Mouse (Mus musculus) liver, embryonic 12.5 days (tissue): ENCODE measurements around the gene Zan. TPM values are rescaled to one million over a fixed set of nuclear protein-coding genes. Genes with fewer than 3 reads are reported as not detected.

Experiments used
- ATAC-seq: fragments of 200-750 bp; cut with Nextera tagmentation; 2 replicates; pipeline ENCODE4 v1.8.0; 2017; ENCODE audit warnings: moderate number of reproducible peaks, mild to moderate bottlenecking, moderate library complexity
- H3K27ac ChIP-seq: fragments of 300-500 bp; sonication (generic); 2 replicates; pipeline ENCODE4 v1.5.1; 2016; ENCODE audit warnings: mild to moderate bottlenecking
- H3K27me3 ChIP-seq: fragments of 300-500 bp; sonication (generic); replicated peaks from 2 replicates; pipeline ENCODE4 v1.6.1; 2016; ENCODE audit warnings: mild to moderate bottlenecking, moderate library complexity
- H3K36me3 ChIP-seq: fragments of 300-500 bp; sonication (generic); 2 replicates; pipeline ENCODE4 v1.6.1; 2016; ENCODE audit warnings: mild to moderate bottlenecking, moderate library complexity
- H3K4me1 ChIP-seq: fragments of 300-500 bp; sonication (generic); 2 replicates; pipeline ENCODE4 v1.6.1; 2016
- H3K4me2 ChIP-seq: fragments of 300-500 bp; sonication (generic); 2 replicates; pipeline ENCODE4 v1.6.1; 2016; ENCODE audit warnings: mild to moderate bottlenecking, moderate library complexity
- H3K4me3 ChIP-seq: fragments of 300-500 bp; sonication (generic); 2 replicates; pipeline ENCODE4 v1.5.1; 2016; ENCODE audit warnings: mild to moderate bottlenecking, moderate library complexity
- H3K9ac ChIP-seq: fragments of 300-500 bp; sonication (generic); 2 replicates; pipeline ENCODE4 v1.6.1; 2016; ENCODE audit warnings: mild to moderate bottlenecking, moderate library complexity
- H3K9me3 ChIP-seq: fragments of 300-500 bp; sonication (generic); replicated peaks from 2 replicates; pipeline ENCODE4 v1.6.1; 2016; ENCODE audit warnings: mild to moderate bottlenecking, moderate library complexity
- WGBS: fragments of 180-500 bp; shearing (Covaris S2); methylation state at CpG from one replicate; pipeline ENCODE4 v1.1.7; 2016; ENCODE audit not compliant: insufficient replicate concordance; 5-methylcytosine and 5-hydroxymethylcytosine counted together
- polyA plus RNA-seq: library from polyadenylated mRNA; unstranded; fragments of >200 nt; fragmentation: Nextera tagmentation; extraction: Ambion mirVana; gene quantifications from 2 replicates; pipeline ENCODE4 v1.2.1, GENCODE M21; 2016

Zan gene
- polyA plus RNA-seq, 1 experiment from 2014 or later: 0.29 TPM

- Histone ChIP-seq H3K9me3 (no peaks in the 10 kb centered on the region), H3K27me3 (no peaks in the 10 kb centered on the region), H3K9ac (no peak overlapping the region; the same call in 1 of the 2 replicates), H3K27ac (no peak overlapping the region), H3K36me3 (peaks cover 29% of the 10 kb centered on the region), H3K4me2 (no peak overlapping the region), H3K4me1 (peaks cover 57% of the 10 kb centered on the region), H3K4me3 (no peak overlapping the region)
- 85% methylated on average over 12 of the region's 12 CpGs for WGBS
- no peak for ATAC-seq
Measured at GRCm38 (mm10) chr5:137513951-137514721, 37.3 kb upstream of the Zan start.

- Histone ChIP-seq H3K4me3 (no peak overlapping the region), H3K4me1 (peaks cover 57% of the 10 kb centered on the region), H3K4me2 (no peak overlapping the region), H3K27ac (no peak overlapping the region), H3K36me3 (peaks cover 19% of the 10 kb centered on the region), H3K9ac (no peak overlapping the region), H3K27me3 (no peaks in the 10 kb centered on the region), H3K9me3 (no peaks in the 10 kb centered on the region)
- WGBS: 76% methylated on average over 11 of the region's 11 CpGs
- no peak for ATAC-seq
Measured at GRCm38 (mm10) chr5:137512847-137513794, 36.3 kb upstream of the Zan start.

- peak overlapping the region; percentile 95 for H3K4me2 ChIP-seq
- peak overlapping the region; percentile 93 for H3K4me3 ChIP-seq
- peak overlapping the region; percentile 98 for H3K9ac ChIP-seq
- no peaks in the 10 kb centered on the region for H3K27me3 ChIP-seq
- no peak for ATAC-seq
- H3K9me3 ChIP-seq: no peaks in the 10 kb centered on the region
- H3K4me1 ChIP-seq: peaks cover 53% of the 10 kb centered on the region
- 0 out of 2 replicates have a peak, but pooled peaks cover 7% of the 10 kb centered on the region for H3K36me3 ChIP-seq
- 72% methylated on average over 3 of the region's 3 CpGs for WGBS
- H3K27ac ChIP-seq: no peak overlapping the region
Measured at GRCm38 (mm10) chr5:137511706-137512105, 34.8 kb upstream of the Zan start.

- Histone ChIP-seq H3K4me1 (peaks cover 46% of the 10 kb centered on the region), H3K27me3 (no peaks in the 10 kb centered on the region), H3K9me3 (no peaks in the 10 kb centered on the region), H3K4me3 (peak overlapping the region; percentile 93), H3K36me3 (0 out of 2 replicates have a peak, but pooled peaks cover 7% of the 10 kb centered on the region), H3K4me2 (peak overlapping the region; percentile 95), H3K27ac (peak overlapping the region; percentile 83), H3K9ac (peak overlapping the region; percentile 98)
- ATAC-seq: peak; percentile 71
- WGBS: 2% methylated on average over 58 of the region's 83 CpGs
Measured at GRCm38 (mm10) chr5:137510573-137511390, 33.9 kb upstream of the Zan start.

GRCm38 (mm10) chr5:137510014-137510501 is 33.2 kb upstream of the Zan start:
- Histone ChIP-seq H3K4me1 (peaks cover 46% of the 10 kb centered on the region), H3K27ac (peak overlapping the region; percentile 83), H3K4me3 (peak overlapping the region; percentile 93), H3K36me3 (0 out of 2 replicates have a peak, but pooled peaks cover 7% of the 10 kb centered on the region), H3K9me3 (no peaks in the 10 kb centered on the region), H3K27me3 (no peaks in the 10 kb centered on the region), H3K4me2 (peak overlapping the region; percentile 95), H3K9ac (peak overlapping the region; percentile 98)
- ATAC-seq: peak; percentile 74
- 2% methylated on average over 44 of the region's 52 CpGs for WGBS

GRCm38 (mm10) chr5:137504041-137504440 is 27.2 kb upstream of the Zan start:
- peak overlapping the region; percentile 90 for H3K4me2 ChIP-seq
- H3K27me3 ChIP-seq: no peaks in the 10 kb centered on the region
- WGBS: 80% methylated on average over 6 of the region's 6 CpGs
- H3K9ac ChIP-seq: no peak overlapping the region
- H3K27ac ChIP-seq: peak overlapping the region; percentile 93; the same call in 1 of the 2 replicates
- peaks cover 30% of the 10 kb centered on the region for H3K4me1 ChIP-seq
- H3K9me3 ChIP-seq: no peaks in the 10 kb centered on the region
- peaks cover 15% of the 10 kb centered on the region for H3K36me3 ChIP-seq
- ATAC-seq: no peak
- no peak overlapping the region for H3K4me3 ChIP-seq

GRCm38 (mm10) chr5:137502667-137503110 is 25.8 kb upstream of the Zan start:
- ATAC-seq: peak; percentile 85
- H3K4me3 ChIP-seq: peak overlapping the region; percentile 76
- peak overlapping the region; percentile 90 for H3K4me2 ChIP-seq
- WGBS: under 1% methylated on average over 28 of the region's 30 CpGs
- H3K27ac ChIP-seq: peak overlapping the region; percentile 93
- peak overlapping the region; percentile 89 for H3K9ac ChIP-seq
- no peaks in the 10 kb centered on the region for H3K27me3 ChIP-seq
- peaks cover 30% of the 10 kb centered on the region for H3K4me1 ChIP-seq
- peaks cover 15% of the 10 kb centered on the region for H3K36me3 ChIP-seq
- no peaks in the 10 kb centered on the region for H3K9me3 ChIP-seq

- ATAC-seq: peak; percentile 93
- Histone ChIP-seq H3K27me3 (no peaks in the 10 kb centered on the region), H3K27ac (peak within 1 kb of the TSS; percentile 93), H3K9ac (peak within 1 kb of the TSS; percentile 89), H3K9me3 (no peaks in the 10 kb centered on the region), H3K4me1 (peaks cover 30% of the 10 kb centered on the region), H3K4me3 (peak within 1 kb of the TSS; percentile 76), H3K4me2 (peak within 1 kb of the TSS; percentile 90), H3K36me3 (peaks cover 15% of the 10 kb centered on the region)
- WGBS: 2% methylated on average over 64 of the region's 64 CpGs
Measured at GRCm38 (mm10) chr5:137501709-137502666, 25.1 kb upstream of the Zan start, which contains the start of gene Pop7. Pop7 (minus strand) TSS chr5:137502518.

- no peak overlapping the region for H3K27ac ChIP-seq
Measured at GRCm38 (mm10) chr5:137500186-137500585, 23.3 kb upstream of the Zan start.

GRCm38 (mm10) chr5:137493831-137494230 is 17.0 kb upstream of the Zan start:
- no peak overlapping the region; the same call in 1 of the 2 replicates for H3K9ac ChIP-seq
- WGBS: 70% methylated on average over 13 of the region's 13 CpGs
- no peak for ATAC-seq
- H3K27me3 ChIP-seq: peaks cover 9% of the 10 kb centered on the region; the same call in 1 of the 2 replicates
- H3K27ac ChIP-seq: no peak overlapping the region
- H3K36me3 ChIP-seq: no peaks in the 10 kb centered on the region
- H3K4me3 ChIP-seq: no peak overlapping the region
- no peaks in the 10 kb centered on the region for H3K4me1 ChIP-seq
- H3K4me2 ChIP-seq: no peak overlapping the region
- no peaks in the 10 kb centered on the region for H3K9me3 ChIP-seq

More at GRCm38 (mm10) chr5:137500186-137500585, 23.3 kb upstream of the Zan start:
- 76% methylated on average over 7 of the region's 7 CpGs for WGBS
- Histone ChIP-seq H3K4me1 (peaks cover 30% of the 10 kb centered on the region), H3K27me3 (no peaks in the 10 kb centered on the region), H3K9me3 (no peaks in the 10 kb centered on the region), H3K9ac (0 out of 2 replicates have a peak overlapping the region, but pooled peaks have one; percentile 5), H3K4me3 (no peak overlapping the region), H3K4me2 (no peak overlapping the region), H3K36me3 (peaks cover 15% of the 10 kb centered on the region)
- ATAC-seq: no peak
